Mouse (Mus musculus) regulatory T cell (primary cell): ENCODE results near the gene Plagl2.

ENCODE experiments used
- in situ Hi-C: fragments of 300-600 bp; cut with MboI, MseI; formaldehyde crosslinking; loops from one replicate; pipeline ENCODE4 v1.15.1; 2025; ENCODE audit warnings: high pct_unique_total_duplicates

The Plagl2 gene

GRCm38 (mm10) chr2:153198485-153198884, 42.7 kb downstream of the Plagl2 start:
- in situ Hi-C loops: no loop called here

- in situ Hi-C loops: no loop called here
These were observed 47.0 kb downstream of the Plagl2 start for GRCm38 (mm10) chr2:153194255-153194654.

DNA sequence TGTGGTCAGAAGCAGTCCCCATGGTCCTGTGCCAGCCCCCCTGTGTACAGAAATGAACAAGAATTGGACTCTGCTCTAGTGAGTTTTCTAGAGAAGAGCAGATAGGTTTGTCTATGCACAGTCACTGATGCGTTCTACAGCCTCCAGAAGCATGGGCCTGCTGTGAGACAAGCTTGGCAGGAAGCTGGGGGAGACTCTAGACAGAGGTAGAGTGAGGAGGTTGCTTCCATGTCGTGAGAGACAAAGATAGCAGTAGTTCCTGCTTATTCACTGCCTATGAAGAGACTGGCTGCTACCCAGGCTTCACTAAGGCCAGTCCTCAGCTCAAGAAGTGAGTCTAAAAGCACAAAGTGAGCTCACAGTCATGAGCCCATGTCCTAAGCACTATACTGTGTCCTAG, 50.0 kb downstream of the Plagl2 start:
- in situ Hi-C loops: no loop called here

DNA sequence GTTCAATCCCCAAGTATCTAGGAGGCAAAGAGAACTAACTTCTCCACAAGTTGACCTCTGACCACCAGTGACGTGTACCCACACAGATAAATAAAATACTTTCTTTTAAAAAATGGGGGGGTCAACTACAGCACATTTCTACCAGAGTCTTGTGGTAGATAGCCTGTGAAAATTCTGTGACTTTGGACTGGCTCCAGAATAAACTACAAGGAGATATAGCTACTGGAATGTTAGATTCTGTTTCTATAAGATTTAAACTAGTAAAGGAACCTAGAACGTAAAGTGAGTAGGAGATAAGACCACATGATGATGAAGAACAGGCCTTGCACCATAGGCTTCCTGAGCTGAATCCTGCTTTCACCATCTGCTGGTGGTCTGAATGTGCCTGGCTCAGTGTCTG, 53.4 kb downstream of the Plagl2 start:
- in situ Hi-C loops: no loop called here

- in situ Hi-C loops: no loop called here
These were observed 55.0 kb downstream of the Plagl2 start for GRCm38 (mm10) chr2:153186176-153186591.

DNA sequence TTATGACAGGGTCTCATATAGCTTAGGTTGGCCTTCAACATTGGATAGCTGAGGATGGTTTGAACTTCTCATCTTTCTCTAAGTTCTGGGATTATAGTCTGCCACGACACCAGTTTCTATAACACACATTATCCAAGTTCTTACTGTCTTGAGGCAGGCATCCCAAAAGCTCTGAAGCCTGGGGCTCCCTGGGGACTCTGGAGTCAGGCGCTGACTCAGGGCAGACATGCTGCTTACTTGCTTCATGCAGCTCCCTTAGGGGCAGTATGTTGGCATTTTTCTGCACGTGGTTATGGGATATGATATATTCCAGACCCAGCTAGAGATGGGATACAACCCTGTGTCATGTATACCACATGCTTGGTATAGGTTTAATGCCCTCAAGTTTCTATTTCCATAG, 61.3 kb downstream of the Plagl2 start:
- in situ Hi-C loops: no loop called here

- in situ Hi-C loops: no loop called here
These were observed 61.9 kb downstream of the Plagl2 start for GRCm38 (mm10) chr2:153179126-153179860.
